Mouse (Mus musculus): ENCODE measurements at regions not wholly inside any gene's neighbourhood (a gene's known extent, or its start where the extent isn't known, plus 50 kb on each side); places are given as distances from the start of the nearest gene placed in this dataset.

DNA sequence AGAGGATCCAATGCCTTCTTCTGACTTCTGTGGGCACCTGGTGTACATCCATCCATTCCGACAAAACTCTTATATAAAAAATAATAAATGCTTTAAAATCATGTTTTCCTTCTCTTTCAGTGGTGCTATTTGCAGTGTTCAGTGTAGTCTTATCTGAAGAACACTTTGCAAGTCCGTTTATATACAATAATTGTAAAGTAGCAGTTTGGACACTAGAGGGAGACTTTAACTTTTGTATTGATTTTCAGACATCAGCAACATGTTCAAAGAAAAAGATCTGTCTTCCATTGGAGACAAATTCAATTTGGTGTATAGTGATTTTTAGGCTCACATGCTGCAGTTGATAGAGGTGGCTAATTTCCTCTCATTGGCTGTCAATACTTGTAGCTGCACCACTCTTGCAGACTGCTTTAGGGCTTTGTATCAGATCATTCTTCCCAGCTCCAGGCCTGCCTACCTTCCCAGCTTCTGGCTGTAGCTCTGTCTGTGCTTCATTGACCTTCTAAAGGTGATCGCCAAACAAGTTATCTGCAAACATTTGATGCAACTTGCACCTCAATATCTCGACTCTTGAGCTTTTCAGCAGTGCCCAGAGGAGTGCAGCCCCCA lies 74.8 kb upstream of the Sult1c1 start:
- DNase-seq: no peak

- peak; percentile 25 for DNase-seq
Observed at GRCm38 (mm10) chr17:54061280-54061679, 70.8 kb upstream of the Sult1c1 start.

Measured in adrenal gland, postnatal 10 days (tissue).